Mouse (Mus musculus) liver, embryonic 14.5 days (tissue): ENCODE measurements at regions not wholly inside any gene's neighbourhood (a gene's known extent, or its start where the extent isn't known, plus 50 kb on each side); places are given as distances from the start of the nearest gene placed in this dataset.

Experiments
- ATAC-seq: fragments of 200-750 bp; cut with Nextera tagmentation; 2 replicates; pipeline ENCODE4 v1.8.0; 2017; ENCODE audit warnings: moderate number of reproducible peaks, mild to moderate bottlenecking, moderate library complexity; ENCODE audit not compliant: insufficient read depth
- DNase-seq, 3 experiments: peaks; one replicate each; pipeline ENCODE4 v3.0.0-alpha.2; 2012 to 2013; ENCODE audit warnings: low read depth in 3 of 3, low spot score in 3 of 3
- H3K27ac ChIP-seq: fragments of 300-500 bp; sonication (generic); 2 replicates; pipeline ENCODE4 v1.5.1; 2014; ENCODE audit warnings: moderate library complexity, mild to moderate bottlenecking, control low read depth, inconsistent platforms
- H3K27me3 ChIP-seq: fragments of 300-500 bp; sonication (generic); 2 replicates; pipeline ENCODE4 v1.6.1; 2014; ENCODE audit warnings: mild to moderate bottlenecking, low read length, moderate library complexity; ENCODE audit not compliant: control insufficient read depth, insufficient read depth
- H3K36me3 ChIP-seq: fragments of 300-500 bp; sonication (generic); replicated peaks from 2 replicates; pipeline ENCODE4 v1.6.1; 2014; ENCODE audit warnings: low read depth; ENCODE audit not compliant: control insufficient read depth, insufficient read depth
- H3K4me1 ChIP-seq, 2 experiments: fragments of 200-500 bp in 1 of 2; fragments of 300-500 bp in 1 of 2; sonication (generic) in 1 of 2; replicated peaks; 2 replicates each; pipeline ENCODE4 v1.6.1; 2012 to 2014; ENCODE audit warnings: antibody characterized with exemption in 1 of 2, inconsistent platforms in 1 of 2, low read length in 1 of 2; ENCODE audit not compliant: control insufficient read depth in 2 of 2, insufficient read depth in 2 of 2
- H3K4me2 ChIP-seq: fragments of 300-500 bp; sonication (generic); 2 replicates; pipeline ENCODE4 v1.6.1; 2014; ENCODE audit warnings: low read depth, mild to moderate bottlenecking, control low read depth, moderate library complexity
- H3K4me3 ChIP-seq, 2 experiments: fragments of 200-500 bp in 1 of 2; fragments of 300-500 bp in 1 of 2; sonication (generic) in 1 of 2; 2 replicates each; pipeline ENCODE4 v1.5.1; 2012 to 2014; ENCODE audit warnings: low read depth in 2 of 2, low read length in 2 of 2, mild to moderate bottlenecking in 2 of 2, control low read depth in 1 of 2, inconsistent platforms in 1 of 2, moderate library complexity in 1 of 2; ENCODE audit not compliant: insufficient read depth in 1 of 2
- H3K9ac ChIP-seq: fragments of 300-500 bp; sonication (generic); replicated peaks from 2 replicates; pipeline ENCODE4 v1.6.1; 2014; ENCODE audit warnings: mild to moderate bottlenecking, control low read depth, moderate library complexity
- H3K9me3 ChIP-seq: fragments of 300-500 bp; sonication (generic); 2 replicates; pipeline ENCODE4 v1.6.1; 2016; ENCODE audit warnings: low read length, mixed read lengths; ENCODE audit not compliant: control insufficient read depth
- CTCF ChIP-seq: IDR thresholded peaks from 2 replicates; pipeline ENCODE4 v1.5.1; 2016; ENCODE audit warnings: antibody characterized with exemption, low read depth, control low read depth
- EP300 ChIP-seq: IDR thresholded peaks from 2 replicates; pipeline ENCODE4 v1.6.1; 2016; ENCODE audit warnings: antibody characterized with exemption, low read depth
- WGBS: fragments of 180-500 bp; shearing (Covaris S2); extraction: QIAGEN DNeasy Blood & Tissue Kit; methylation state at CpG from one replicate; pipeline ENCODE4 v1.1.7; 2014; ENCODE audit not compliant: insufficient replicate concordance; 5-methylcytosine and 5-hydroxymethylcytosine counted together

GRCm38 (mm10) chr17:88191444-88191843 is 126.4 kb upstream of the Fbxo11 start:
- TF ChIP-seq CTCF (no peak), EP300 (no peak)
- Histone ChIP-seq H3K27me3 (no peaks in the 10 kb centered on the region), H3K9ac (no peak overlapping the region), H3K4me3 (no peak overlapping the region), H3K4me1 (no peaks in the 10 kb centered on the region; a peak in 1 of 4 replicates), H3K9me3 (no peaks in the 10 kb centered on the region), H3K4me2 (no peak overlapping the region), H3K36me3 (no peaks in the 10 kb centered on the region), H3K27ac (no peak overlapping the region)
- DNase-seq (no peak), ATAC-seq (no peak)
- WGBS, result 40% methylated on average over 2 of the region's 2 CpGs

DNA sequence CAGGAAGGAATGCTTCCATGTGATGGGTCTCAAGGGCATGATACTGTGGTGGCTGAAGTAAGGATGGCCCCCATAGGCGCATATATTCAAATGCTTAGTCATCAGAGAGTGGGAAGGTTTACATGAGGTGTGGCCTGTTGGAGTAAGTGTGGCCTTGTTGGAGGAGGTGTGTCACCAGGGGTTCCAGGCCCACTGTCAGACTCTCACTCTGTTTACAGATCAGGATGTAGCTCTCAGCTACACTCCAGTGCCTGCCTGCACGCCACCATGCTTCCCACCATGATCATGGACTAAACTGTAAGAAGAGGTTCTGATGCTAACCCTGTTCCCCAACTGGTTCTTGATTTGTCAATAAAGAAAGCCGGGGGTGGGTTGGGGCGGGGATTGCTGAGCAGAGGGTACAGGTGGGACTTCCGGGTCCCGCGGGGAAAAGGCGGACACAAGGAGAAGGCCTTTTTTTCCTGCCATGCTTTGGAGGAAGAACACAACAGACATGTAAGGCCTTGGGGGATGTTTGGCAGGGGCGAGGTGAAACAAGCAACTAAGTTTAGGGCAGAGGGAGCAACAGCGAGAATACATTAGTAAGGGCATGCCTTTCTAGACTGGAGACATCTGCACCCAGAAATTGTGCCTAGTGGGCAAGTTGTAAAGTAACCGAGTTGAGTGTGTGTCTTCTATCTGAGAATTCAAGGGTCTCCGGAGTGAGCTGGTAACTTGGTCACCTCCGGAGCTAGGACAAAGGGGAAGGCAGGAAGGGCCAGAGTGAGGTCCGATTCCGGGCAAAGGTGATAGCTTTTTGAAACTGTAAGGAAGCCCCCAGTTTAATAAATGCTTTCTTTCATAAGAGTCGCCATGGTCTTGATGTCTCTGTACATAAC is 127.1 kb upstream of the Fbxo11 start:
- Histone ChIP-seq H3K9me3 (no peaks in the 10 kb centered on the region), H3K4me2 (no peak overlapping the region), H3K36me3 (no peaks in the 10 kb centered on the region), H3K27me3 (no peaks in the 10 kb centered on the region), H3K4me1 (no peaks in the 10 kb centered on the region; a peak in 1 of 4 replicates), H3K27ac (no peak overlapping the region), H3K9ac (no peak overlapping the region), H3K4me3 (no peak overlapping the region)
- TF ChIP-seq EP300, result no peak
- TF ChIP-seq CTCF, result no peak
- ATAC-seq, result peak; percentile 35; the same call in 1 of the 2 replicates
- no peak for DNase-seq
- 70% methylated on average over 16 of the region's 16 CpGs for WGBS

DNA sequence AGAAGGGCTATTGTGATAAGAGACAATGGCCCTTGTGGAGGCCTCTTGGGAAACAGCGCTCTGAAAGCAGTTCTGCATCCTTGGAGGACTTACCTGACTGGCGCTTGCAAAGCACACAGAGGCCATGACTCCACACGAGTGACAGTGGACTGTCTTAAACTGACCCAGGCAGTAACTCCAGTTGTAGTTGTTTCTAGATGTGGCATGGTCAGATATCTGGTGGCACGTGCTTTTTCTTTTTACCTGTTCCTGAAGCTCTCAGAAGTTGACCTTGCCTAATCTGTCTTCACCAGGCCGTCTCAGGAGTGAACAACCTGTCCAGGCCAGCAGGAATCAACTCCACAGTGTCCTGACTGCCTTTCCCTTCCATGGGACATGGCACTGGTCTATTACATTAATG is 129.6 kb upstream of the Fbxo11 start:
- Histone ChIP-seq H3K4me2 (no peak overlapping the region), H3K27ac (no peak overlapping the region), H3K36me3 (no peaks in the 10 kb centered on the region), H3K9ac (no peak overlapping the region), H3K9me3 (no peaks in the 10 kb centered on the region), H3K4me1 (no peaks in the 10 kb centered on the region; a peak in 1 of 4 replicates), H3K4me3 (no peak overlapping the region), H3K27me3 (no peaks in the 10 kb centered on the region)
- DNase-seq (no peak), ATAC-seq (no peak)
- TF ChIP-seq CTCF (no peak), EP300 (no peak)
- 56% methylated on average over 5 of the region's 5 CpGs for WGBS

- Histone ChIP-seq H3K4me3 (no peak overlapping the region), H3K4me2 (no peak overlapping the region), H3K9me3 (no peaks in the 10 kb centered on the region), H3K4me1 (no peaks in the 10 kb centered on the region; a peak in 1 of 4 replicates), H3K9ac (no peak overlapping the region), H3K36me3 (no peaks in the 10 kb centered on the region), H3K27ac (no peak overlapping the region), H3K27me3 (no peaks in the 10 kb centered on the region)
- WGBS, result 71% methylated on average over 2 of the region's 2 CpGs
- no peak for DNase-seq
- TF ChIP-seq EP300, result no peak
- no peak for TF ChIP-seq CTCF
- ATAC-seq, result no peak
These were observed 130.2 kb upstream of the Fbxo11 start for GRCm38 (mm10) chr17:88195303-88195702.

- Histone ChIP-seq H3K27me3 (no peaks in the 10 kb centered on the region), H3K9me3 (no peaks in the 10 kb centered on the region), H3K9ac (no peak overlapping the region), H3K4me2 (no peak overlapping the region), H3K27ac (no peak overlapping the region), H3K4me1 (no peaks in the 10 kb centered on the region; a peak in 1 of 4 replicates), H3K4me3 (no peak overlapping the region), H3K36me3 (no peaks in the 10 kb centered on the region)
- DNase-seq, result no peak
- ATAC-seq, result no peak
- WGBS, result 65% methylated on average over 6 of the region's 6 CpGs
- no peak for TF ChIP-seq CTCF
- no peak for TF ChIP-seq EP300
These were observed 130.8 kb upstream of the Fbxo11 start for GRCm38 (mm10) chr17:88195893-88196292.
